Mouse (Mus musculus) urinary bladder, postnatal 4 days (tissue): ENCODE measurements around the gene Olfr1065.
"Not testable (repeated sequence)": the region's sequence is repeated elsewhere in the genome, so short reads cannot be mapped to it uniquely, and the experiment has no call there.

Experiments used
- DNase-seq, 2 experiments: peaks; one replicate each; pipeline ENCODE4 v3.0.0; 2021 to 2022; ENCODE audit warnings: low spot score in 2 of 2

Gene Olfr1065

GRCm38 (mm10) chr2:86450491-86450890, at the start of gene Olfr1065:
Olfr1065 (minus strand) TSS chr2:86450591.
- DNase-seq: not testable (repeated sequence)

- DNase-seq: no peak
These were observed 36.9 kb upstream of the Olfr1065 start, which contains the start of gene Olfr228 for GRCm38 (mm10) chr2:86487286-86487685. Olfr228 (minus strand) TSS chr2:86487386.

- DNase-seq: no peak
These were observed 14.2 kb upstream of the Olfr1065 start for GRCm38 (mm10) chr2:86464442-86465109.

GRCm38 (mm10) chr2:86460434-86460833, 10.0 kb upstream of the Olfr1065 start:
- DNase-seq: no peak

DNA sequence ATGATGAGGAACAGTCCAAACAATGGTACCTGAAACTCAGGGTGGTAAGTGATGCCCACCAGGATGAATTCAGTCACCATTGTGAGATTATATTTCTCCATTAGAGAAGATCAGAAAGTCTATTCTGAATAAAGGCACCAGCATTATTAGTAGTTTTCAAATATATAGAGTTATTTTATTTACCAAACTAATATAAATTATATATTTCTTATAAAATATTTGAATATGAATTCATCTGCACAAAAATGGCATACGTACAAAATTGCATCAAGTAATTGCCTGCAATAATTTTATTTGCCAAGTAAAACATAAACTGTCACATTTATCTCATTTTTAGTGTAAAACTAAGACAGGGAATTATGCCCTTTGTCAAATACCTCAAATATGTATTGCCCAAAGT, 5.8 kb upstream of the Olfr1065 start, which contains the start of gene Olfr1066:
Gene Olfr1066, minus strand, starts transcription at position 101 of the 400 bp plus-strand sequence.
- DNase-seq: no peak

DNA sequence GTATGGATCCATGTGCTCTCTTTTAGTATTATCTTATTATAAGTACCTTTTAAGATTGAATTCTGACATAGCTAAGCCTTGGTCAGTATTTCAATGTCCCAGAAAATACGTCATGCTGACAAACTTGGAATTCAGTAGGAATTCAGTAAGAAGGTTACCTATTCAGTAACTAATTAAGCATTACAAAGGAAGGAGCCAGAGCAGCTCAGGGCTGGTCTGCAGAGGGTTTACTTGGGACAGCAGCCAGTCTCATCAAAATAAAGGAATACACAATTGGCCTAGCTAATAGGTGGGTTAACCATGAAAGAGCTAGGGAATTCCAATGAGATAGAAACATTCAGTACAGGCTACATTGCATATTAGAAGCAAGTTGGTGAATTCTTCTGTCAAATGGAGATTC, 8.3 kb downstream of the Olfr1065 start:
- not testable (repeated sequence) for DNase-seq

DNA sequence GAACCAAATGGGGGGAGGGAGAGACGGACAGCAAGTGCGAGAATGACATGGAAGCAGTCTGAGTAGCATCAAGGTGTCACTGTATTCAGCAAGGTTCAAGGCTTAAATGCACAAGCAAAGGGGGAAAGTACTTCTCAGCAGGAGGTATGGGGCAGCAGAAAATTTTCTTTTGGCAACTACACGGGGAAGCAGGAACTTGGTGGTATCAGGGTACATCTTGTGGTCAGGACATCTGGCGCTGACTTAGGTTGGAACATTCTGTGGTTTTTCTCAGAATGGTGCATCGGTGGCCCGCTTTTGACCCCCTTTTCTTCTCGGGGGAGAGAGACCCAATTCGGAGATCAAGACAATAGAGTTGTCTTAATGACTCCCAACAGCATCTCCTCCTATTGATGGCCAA, 21.9 kb downstream of the Olfr1065 start:
- DNase-seq: not testable (repeated sequence)

DNA sequence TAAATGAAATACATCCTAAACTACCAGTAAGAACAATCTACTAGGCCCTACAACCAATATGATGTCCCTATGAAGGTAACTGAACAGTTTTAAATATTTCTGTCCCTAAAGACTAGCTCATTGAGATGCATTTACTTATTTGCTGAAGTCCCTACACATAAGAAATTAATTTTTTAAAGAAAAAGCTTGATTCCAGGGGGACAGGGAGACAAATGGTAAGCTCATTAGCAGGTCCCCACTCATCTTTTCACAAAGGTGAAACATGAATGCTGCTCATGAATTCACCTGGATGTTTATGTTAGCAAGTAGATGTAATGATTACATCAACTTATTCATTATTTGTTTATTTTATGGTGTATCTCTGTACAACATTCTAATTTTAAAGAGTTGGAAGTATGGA, 23.7 kb downstream of the Olfr1065 start, which contains the start of gene Olfr1062:
Gene Olfr1062, minus strand, starts transcription at position 101 of the 400 bp plus-strand sequence.
- DNase-seq: not testable (repeated sequence)

DNA sequence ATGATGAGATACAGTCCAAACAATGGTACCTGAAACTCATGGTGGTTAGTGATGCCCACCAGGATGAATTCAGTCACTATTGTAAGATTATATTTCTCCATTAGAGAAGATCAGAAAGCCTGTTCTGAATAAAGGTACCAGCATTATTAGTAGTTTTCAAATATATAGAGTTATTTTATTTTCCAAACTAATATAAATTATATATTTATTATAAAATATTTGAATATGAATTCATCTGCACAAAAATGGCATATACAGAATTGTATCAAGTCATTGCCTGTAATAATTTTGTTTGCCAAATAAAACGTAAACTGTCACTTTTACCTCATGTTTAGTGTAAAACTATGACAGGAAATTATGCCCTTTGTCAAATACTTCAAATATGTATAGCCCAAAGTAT, 36.4 kb downstream of the Olfr1065 start, which contains the start of gene Olfr1061:
Gene Olfr1061, minus strand, starts transcription at position 101 of the 400 bp plus-strand sequence.
- no peak for DNase-seq

- no peak for DNase-seq
These were observed 55.3 kb downstream of the Olfr1065 start for GRCm38 (mm10) chr2:86395114-86395513.
